Mouse (Mus musculus) R1 (cell line): ENCODE data around the gene Thbs1.
"Not testable (repeated sequence)": the region's sequence is repeated elsewhere in the genome, so short reads cannot be mapped to it uniquely, and the experiment has no call there.

Experiments used
- DNase-seq: peaks from one replicate; pipeline ENCODE4 v3.0.0-alpha.2; 2018; ENCODE audit warnings: low read depth, low spot score

Gene Thbs1

DNA sequence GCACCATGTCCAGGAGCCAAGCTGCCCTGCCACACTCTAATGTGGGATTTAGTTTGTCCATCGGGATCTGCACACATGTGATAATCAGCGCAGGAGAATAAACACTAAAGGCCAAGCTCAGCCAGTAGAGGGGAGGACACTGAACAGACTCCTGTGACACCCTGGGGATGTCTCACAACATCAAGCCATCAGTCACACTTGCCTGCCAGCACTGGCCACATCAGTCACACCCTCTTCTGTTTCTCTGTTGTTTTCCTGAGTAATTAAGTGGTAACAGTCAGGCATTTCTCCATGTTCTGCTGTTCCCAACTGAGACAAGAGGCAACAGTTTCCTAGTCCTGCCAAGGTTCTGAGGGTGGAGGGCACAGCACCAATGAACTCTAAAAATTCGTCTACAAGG is 36.1 kb downstream of the Thbs1 start:
- DNase-seq = not testable (repeated sequence)

DNA sequence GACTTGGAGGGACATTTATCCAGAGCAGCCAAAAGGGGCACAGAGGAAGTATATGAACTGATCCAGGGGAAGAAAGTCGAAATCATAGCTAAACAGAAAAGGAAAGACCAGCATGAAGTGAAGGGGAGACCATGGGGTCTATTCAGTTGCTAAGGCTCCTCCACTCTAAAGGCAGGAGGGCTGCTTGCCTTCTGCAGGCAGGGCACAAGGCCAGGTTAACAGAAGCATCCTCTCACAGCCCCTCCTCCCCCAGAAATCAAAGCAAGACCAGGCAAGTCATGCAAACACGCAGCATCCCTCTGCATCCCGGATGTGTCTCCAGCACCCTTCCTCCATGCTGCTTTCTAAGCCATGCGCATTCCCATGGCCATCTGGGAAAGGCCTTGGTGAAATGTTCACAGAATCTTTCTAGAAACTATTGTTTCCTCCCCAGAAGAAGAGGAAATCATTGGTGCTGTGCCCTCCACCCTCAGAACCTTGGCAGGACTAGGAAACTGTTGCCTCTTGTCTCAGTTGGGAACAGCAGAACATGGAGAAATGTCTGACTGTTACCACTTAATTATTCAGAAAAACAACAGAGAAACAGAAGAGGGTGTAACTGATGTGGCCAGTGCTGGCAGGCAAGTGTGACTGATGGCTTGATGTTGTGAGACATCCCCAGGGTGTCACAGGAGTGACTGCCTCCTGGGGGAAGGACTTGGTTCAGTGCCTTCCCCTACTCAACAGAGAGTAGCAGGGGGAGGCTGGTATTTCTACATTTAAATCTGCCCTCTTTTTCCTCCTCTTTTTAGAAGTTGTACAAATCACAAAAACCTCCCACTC is 36.9 kb downstream of the Thbs1 start:
- DNase-seq = no peak

- no peak for DNase-seq
Observed at GRCm38 (mm10) chr2:118149855-118150563, 38.3 kb downstream of the Thbs1 start.

GRCm38 (mm10) chr2:118158095-118158494 is 46.4 kb downstream of the Thbs1 start:
- DNase-seq = no peak

- no peak for DNase-seq
Observed at GRCm38 (mm10) chr2:118159126-118159525, 47.5 kb downstream of the Thbs1 start.

DNA sequence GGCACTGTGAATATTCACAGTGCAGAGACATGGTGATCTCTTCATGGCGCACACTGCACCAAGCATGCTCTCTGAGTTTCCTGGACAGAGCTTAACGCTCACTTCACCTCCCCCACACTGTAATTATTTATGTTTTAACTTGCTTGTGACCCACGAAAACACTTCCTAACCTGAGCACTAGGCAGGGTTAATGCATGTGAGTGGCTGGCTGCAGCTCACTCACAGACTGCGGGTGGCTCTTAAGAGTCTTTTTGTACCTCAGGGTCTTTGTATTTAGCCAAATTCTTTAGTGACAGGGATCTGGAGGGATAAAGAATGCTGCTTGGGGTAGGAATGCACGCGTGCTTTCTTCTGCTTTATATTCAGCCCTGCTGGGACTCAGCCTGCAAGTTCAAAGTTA is 48.9 kb downstream of the Thbs1 start:
- peak; percentile 25 for DNase-seq

DNA sequence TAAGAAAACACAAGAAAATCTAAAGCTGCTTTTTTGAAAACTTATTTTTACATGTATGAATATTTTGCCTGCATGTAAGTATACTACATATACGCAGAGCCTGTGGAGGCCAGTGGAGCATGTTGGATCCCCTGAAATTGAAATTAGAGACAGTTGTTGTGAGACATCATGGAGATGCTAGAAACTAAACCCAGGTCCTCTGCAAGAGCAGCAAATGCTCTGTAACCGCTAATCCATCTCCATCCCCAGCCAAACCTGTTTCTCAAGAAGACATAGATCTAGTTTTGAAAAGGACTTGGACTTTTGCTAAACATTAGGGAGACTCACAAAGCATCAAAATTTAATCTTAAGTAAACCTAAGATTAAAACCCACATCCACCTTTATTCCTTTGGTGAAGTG is 49.3 kb downstream of the Thbs1 start:
- no peak for DNase-seq

DNA sequence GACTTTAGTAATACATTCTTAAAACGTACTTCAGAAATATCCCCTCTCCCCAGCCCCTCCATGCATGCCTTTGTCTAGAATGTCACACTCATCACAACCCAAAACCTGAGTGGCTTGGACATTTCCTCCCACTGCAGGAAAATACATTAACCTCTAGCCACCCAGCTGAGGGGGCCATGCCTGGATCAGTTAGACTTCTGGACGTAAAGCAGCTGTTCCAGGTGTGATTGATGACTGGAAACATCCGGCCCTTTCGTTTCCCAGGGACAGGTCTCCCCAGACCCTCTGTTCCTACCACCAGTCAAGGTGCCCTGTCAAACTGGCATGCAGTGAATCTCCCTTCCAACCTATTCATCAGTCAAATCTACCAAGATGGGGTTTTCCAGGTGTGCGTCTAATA is 50.8 kb downstream of the Thbs1 start:
- no peak for DNase-seq

- DNase-seq = no peak
Observed at GRCm38 (mm10) chr2:118164137-118164536, 52.5 kb downstream of the Thbs1 start.

DNA sequence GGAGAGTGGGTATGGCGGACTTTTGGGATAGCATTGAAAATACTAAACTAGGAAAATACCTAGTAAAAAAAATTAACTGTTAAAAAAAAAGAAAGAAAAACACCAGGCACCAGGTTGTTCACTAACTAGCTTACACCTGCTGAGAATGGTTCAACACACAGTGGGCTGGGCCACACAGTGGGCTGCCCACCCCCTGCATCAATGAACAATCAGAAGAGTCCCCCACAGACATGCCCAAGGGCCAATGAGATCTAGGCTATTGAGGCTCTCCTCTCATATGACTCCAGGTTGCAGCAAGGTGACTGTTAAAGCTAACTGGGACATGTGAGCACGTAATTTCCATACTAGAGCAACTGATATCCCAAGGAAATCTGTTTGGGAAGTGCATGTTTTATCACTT is 54.0 kb downstream of the Thbs1 start:
- DNase-seq = no peak

GRCm38 (mm10) chr2:118167731-118168130 is 56.1 kb downstream of the Thbs1 start:
- DNase-seq = no peak

DNA sequence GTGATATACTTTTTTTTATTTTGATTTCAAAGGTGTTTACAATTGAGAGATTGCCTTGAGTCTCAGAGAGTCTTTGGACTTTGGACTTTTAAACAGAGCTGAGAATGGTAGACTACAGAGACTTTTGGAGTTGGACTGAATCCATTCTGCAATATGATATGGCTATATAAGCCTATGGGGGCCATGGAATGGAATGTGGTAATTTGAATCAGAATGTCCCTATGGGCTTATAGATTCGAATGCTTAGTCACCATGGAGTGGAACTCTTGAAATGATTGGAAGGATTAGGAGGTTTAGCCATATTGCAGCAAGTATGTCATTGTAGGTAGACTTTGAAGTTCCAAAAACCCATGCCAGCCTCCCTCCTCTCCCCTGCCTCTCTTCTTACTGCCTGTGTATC is 56.5 kb downstream of the Thbs1 start:
- no peak for DNase-seq

GRCm38 (mm10) chr2:118174558-118175383 is 63.1 kb downstream of the Thbs1 start:
- DNase-seq = peak; percentile 89
